Mouse (Mus musculus): ENCODE measurements around the gene Srebf1.

Gene Srebf1

DNA sequence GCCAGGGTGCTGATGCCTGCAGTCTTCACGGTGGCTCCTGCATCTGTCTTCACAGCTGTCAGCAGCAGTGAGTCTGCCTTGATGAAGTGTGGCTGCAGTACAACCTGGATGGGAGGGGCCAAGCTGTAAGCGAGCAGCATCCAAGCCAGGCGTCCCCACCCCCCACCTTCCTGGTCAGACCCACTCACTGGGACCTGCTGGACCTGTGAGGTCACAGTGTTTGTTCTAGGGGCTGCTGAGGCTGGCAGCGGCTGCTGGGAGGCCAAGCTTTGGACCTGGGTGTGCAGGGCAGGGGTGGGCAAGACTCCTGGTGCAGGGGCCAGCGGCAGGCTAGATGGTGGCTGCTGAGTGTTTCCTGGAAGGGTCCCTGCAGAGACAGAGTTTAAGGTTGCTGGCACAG is 16.2 kb downstream of the Srebf1 start:
- no peak for DNase-seq (ENCODE audit: low spot score in 2 of 2)

DNA sequence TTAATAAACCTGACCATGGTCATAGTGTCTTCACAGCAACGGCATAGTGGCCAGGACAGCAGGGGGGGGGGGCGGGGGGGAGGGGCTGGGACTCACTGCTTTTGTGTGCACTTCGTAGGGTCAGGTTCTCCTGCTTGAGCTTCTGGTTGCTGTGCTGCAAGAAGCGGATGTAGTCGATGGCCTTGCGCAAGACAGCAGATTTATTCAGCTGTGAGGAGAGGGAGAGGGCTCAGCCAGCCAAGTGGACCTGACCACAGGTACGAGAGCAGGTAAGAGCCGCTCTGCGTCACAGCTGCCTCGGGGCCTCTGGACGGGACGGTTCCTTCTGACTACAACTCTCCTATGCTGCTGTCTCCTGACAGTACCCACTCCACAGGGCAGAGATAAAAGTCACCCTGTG is 17.4 kb downstream of the Srebf1 start:
- no peak for DNase-seq (ENCODE audit: low spot score in 2 of 2)

DNA sequence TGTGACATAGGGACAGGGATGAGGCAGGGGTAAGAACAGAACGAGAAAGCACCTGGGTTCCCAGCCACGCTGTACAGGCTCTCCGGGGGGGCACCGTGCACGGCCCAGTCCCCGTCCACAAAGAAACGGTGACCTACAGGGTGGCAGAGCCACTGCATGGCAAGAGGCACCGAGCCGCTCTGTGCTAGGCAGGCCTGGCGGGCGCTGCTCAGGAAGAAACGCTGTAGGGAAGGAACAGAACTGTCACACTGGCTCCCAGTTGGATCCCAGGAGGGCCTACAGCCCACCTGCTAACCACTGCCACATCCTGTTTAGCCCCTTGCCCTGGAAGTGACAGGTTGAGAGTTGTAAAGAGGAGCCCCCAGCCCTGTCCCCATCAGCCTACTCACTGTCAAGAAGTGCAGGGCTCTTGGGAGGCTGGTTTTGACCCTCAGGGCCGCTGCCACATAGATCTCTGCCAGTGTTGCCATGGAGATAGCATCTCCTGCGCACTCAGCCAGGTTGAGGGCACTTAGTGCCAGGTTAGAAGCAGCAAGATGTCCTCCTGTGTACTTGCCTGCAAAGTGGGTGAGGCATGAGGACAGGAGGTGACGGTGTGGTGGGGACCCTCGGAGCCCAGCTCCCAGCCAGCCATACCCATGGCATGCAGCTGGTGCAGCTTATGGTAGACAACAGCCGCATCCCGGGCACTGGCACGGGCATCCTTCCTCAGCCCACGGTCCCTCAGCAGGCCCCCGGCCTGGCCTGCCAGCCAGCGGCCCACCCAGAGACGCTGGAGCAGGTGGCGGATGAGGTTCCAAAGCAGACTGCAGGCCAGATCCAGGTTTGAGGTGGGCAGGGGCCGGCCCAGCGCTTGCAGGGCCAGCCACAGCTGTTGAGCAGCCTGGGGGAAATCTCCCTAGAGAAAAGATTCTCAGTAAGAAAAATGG is 19.4 kb downstream of the Srebf1 start:
- no peak for DNase-seq (ENCODE audit: low spot score in 2 of 2)

DNA sequence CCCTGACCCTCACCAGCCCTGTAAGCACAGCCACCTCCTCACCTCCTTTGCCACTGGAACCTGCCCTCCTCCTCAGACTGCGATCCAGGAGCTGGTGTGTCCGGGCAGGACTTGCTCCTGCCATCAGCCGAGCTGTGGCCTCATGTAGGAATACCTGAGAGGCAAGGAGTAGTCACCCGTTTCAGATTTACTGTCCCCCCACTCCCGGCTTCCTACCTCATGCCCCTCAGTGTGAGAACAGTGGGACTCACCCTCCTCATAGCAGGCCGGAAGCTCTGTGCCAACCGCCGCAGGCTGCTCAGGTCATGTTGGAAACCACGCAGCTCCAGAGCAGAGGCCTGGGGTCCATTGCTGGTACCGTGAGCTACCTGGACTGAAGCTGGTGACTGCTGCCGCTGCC is 22.0 kb downstream of the Srebf1 start:
- no peak for DNase-seq (ENCODE audit: low spot score in 2 of 2)

DNA sequence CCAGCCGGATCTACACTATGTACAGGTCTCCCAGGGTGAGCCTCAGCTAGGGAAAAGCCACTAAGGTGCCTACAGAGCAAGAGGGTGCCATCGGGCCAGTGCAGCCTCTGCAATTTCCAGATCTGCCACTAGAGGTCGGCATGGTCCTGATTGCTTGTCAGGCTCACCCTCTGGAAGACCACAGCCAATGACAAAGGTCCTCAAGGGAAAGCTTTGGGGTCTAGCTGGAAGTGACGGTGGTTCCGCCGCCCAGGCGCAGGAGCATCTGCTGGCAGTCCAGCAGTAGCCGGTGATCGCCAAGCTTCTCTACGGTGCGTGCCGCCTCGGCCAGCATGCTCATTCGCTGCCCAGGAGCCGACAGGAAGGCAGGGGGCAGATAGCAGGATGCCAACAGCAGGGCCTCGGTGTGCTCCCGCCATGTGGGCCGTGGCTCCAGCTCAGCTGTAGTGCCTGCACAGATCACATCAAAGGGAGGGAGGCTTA is 22.6 kb downstream of the Srebf1 start:
- peak; percentile 85 to 95 for DNase-seq (ENCODE audit: low spot score in 2 of 2)

DNA sequence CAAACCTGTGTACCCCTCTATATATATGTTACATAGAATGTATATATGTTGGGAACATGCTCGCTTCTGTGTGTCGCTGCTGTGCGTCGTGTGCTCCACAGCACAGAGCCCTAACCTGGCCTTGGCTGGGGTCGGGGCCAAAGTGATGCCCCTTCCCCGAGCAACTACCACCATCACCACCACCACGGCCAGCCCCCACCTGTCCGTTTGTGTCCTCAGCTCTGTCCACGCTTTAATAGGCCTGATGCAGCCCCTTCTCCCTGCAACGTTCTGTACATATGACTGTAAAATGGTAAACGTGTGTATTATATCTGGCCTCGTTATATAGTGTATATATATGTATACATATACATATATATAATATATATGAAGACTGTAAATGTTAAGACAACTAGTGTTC is 23.7 kb downstream of the Srebf1 start:
- no peak for DNase-seq (ENCODE audit: low spot score in 2 of 2)

DNA sequence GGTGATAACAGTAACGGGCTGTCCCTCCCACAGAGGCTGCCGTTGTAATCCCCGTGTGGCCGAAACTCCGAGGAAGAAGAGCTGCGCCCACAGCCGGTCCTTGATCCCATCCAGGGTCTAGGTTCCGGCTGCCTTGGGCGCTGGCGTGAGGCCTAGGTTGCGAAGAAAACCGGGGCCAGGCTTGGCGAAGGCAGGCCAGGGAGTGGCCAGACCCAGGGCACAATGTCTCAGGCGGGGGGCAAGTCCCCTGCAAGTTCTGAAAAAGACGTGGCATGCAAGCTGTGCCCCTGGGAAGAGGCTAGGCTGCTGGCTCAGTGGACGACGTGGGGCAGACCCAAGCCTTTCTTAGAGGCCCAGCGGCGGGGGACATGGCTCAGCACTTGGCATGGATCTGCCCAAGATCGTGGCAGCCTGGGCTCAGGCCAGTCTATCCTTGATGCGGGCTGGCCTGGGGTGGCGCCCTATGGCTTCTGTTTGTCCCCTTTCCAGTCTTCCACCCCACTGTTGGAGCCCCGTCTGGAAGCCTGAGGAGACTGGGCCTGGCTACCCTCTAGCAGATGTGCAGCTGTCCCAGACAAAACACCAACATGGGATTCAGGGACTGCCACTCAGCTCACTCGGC is 24.3 kb downstream of the Srebf1 start:
- no peak for DNase-seq (ENCODE audit: low spot score in 2 of 2)

DNA sequence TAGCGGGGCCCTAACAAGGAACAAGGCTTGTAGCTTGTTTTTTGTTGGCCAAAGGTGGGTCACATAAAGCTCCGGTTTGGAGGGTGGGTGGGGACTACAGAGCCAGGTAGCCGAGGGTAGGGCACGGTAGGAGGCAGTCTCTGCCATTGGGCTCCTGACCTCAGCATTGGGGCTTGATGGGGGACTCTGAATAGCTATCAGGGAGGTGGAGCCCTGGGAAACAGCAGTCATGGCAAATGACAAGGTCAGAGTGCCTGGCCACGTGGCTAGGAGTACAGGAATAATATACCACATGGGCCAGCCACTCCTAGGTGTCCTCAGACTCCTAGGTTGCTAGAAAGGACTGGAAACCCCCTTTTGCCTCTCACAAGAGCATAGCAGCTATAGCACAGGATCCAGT is 26.0 kb downstream of the Srebf1 start:
- DNase-seq (ENCODE audit: low spot score in 2 of 2): no peak

DNA sequence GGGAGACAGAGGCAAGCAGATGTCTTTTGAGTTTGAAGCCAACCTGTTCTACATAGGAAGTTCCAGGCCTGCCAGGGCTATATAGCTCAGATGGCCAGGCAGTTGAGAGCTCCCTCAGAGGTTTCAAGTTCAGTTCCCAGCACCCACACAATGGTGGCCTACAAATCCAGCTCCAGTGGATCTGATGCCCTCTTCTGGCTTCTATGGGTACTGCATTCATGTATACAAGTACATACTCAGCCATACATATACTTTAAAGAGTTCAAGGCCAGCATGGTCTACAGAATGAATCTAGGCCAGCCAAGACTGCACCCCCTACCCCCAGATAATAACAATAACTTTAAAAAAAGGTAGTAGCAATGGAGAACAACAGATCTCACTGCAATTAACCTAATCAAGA is 27.3 kb downstream of the Srebf1 start:
- DNase-seq (ENCODE audit: low spot score in 2 of 2): peak in 1 of 2 experiments; percentile 64

DNA sequence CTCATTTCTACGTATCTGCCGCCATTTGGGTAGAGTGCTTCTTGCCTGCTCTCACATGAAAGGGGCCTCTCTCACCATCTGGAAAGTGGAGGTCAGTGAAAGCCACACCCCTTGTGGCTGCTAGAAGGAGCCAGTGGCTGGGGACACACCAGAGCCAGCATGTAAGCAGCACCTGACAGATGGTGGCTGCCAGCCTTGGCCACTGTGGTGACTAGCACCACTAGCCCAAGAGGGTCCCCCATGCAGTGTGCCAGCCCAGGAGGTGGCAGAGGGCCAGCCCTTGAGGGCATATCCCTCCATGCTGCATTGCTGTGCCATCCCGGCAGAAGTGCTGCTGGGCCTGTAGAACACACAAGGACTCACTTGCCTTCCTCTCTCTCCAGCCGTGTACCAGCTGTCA is 28.8 kb downstream of the Srebf1 start:
- DNase-seq (ENCODE audit: low spot score in 2 of 2): no peak

DNA sequence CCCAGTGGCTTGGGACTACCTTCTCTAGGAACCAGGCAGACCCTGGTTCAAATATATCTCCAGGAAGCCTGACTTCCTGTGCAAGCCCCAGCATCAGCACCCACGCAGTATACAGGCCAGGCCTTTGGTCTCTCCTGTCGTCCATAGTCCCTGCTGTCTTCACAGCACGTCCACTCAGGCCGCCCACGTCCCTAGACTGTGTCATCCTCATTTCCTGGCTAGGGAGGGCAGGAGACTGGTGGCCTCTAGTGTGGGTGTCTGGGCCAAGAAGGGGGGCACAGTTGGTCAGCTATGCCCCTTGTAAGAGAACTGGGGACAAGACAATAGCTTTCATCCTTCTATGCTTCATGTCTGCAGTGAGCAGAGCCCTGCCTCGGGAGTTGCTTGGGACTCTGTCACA is 29.8 kb downstream of the Srebf1 start:
- DNase-seq (ENCODE audit: low spot score in 2 of 2): no peak

DNA sequence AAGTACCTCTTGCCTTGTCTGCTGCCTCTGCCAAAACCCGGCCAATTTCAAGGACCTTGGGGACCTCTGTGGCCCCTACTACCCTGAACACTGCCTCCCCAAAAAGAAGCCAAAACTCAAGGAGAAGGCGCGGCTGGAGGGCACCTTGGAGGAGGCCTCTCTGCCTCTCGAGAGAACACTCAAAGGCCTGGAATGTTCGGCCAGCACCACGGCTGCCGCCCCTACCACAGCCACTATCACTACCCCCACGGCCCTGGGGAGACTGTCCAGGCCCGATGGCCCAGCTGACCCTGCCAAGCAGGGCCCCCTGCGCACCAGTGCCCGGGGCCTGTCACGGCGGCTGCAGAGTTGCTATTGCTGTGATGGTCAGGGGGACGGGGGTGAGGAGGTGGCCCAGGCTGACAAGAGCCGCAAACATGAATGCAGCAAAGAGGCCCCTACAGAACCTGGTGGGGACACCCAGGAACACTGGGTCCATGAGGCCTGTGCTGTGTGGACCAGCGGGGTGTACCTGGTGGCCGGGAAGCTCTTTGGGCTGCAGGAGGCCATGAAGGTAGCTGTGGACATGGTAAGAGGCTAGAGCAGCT is 32.2 kb downstream of the Srebf1 start:
- no peak for DNase-seq (ENCODE audit: low spot score in 2 of 2)

DNA sequence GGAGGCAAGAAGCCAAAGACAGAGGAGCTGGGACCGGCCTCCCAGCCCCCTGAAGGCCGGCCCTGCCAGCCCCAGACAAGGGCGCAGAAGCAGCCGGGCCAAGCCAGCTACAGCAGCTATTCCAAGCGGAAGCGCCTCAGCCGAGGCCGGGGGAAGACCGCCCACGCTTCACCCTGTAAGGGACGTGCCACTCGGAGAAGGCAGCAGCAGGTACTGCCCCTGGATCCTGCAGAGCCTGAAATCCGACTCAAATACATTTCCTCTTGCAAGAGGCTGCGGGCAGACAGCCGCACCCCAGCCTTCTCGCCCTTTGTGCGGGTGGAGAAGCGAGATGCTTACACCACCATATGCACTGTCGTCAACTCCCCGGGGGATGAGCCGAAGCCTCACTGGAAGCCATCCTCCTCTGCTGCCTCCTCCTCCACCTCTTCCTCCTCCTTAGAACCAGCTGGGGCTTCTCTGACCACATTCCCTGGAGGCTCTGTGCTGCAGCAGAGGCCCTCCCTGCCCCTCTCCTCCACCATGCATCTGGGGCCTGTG is 32.8 kb downstream of the Srebf1 start:
- no peak for DNase-seq (ENCODE audit: low spot score in 2 of 2)

DNA sequence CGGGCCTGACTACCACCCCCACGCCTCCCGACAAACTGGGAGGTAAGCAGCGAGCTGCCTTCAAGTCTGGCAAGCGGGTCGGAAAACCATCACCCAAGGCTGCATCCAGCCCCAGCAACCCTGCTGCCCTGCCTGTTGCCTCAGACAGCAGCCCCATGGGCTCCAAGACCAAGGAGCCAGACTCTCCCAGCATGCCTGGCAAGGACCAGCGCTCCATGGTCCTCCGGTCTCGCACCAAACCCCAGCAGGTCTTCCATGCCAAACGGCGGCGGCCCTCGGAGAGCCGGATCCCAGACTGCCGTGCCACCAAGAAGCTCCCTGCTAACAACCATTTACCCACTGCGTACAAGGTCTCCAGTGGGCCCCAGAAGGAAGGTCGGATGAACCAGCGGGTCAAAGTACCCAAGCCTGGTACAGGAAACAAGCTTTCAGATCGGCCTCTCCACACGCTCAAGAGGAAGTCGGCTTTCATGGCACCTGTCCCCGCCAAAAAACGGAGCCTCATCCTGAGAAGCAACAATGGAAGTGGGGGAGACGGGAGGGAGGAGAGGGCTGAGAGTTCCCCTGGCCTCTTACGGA is 34.0 kb downstream of the Srebf1 start:
- DNase-seq (ENCODE audit: low spot score in 2 of 2): peak in 1 of 2 experiments; percentile 44

DNA sequence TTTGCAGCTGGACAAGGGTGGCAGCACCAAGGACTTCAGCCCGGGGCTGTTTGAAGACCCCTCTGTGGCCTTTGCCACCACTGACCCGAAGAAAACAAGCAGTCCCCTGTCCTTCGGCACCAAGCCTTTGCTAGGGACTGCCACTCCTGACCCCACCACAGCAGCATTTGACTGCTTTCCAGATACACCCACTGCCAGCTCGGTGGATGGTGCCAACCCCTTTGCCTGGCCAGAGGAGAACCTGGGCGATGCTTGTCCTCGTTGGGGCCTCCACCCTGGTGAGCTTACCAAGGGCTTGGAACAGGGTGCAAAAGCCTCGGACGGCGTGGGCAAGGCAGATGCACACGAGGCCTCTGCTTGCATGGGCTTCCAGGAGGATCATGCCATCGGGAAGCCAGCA is 35.3 kb downstream of the Srebf1 start:
- no peak for DNase-seq (ENCODE audit: low spot score in 2 of 2)

DNA sequence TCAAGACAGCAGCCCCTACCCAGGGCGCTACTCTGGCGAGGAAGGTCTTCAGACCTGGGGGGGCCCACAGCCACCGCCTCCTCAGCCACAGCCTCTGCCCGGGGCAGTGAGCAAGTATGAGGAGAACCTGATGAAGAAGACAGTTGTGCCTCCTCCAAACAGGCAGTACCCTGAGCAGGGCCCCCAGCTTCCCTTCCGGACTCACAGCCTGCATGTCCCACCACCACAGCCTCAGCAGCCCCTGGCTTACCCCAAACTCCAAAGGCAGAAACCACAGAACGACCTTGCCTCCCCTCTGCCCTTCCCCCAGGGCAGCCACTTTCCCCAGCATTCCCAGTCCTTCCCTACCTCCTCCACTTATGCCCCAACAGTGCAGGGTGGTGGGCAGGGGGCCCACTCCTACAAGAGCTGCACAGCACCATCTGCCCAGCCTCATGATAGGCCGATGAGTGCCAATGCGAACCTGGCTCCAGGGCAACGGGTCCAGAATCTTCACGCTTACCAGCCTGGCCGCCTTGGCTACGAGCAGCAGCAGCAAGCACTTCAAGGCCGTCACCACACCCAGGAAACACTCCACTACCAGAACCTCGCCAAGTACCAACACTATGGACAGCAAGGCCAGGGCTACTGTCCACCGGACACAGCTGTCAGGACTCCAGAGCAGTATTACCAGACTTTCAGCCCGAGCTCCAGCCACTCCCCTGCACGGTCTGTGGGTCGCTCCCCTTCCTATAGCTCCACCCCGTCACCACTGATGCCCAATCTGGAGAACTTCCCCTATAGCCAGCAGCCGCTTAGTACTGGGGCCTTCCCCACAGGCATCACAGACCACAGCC is 36.8 kb downstream of the Srebf1 start:
- DNase-seq (ENCODE audit: low spot score in 2 of 2): peak; percentile 47 to 56

DNA sequence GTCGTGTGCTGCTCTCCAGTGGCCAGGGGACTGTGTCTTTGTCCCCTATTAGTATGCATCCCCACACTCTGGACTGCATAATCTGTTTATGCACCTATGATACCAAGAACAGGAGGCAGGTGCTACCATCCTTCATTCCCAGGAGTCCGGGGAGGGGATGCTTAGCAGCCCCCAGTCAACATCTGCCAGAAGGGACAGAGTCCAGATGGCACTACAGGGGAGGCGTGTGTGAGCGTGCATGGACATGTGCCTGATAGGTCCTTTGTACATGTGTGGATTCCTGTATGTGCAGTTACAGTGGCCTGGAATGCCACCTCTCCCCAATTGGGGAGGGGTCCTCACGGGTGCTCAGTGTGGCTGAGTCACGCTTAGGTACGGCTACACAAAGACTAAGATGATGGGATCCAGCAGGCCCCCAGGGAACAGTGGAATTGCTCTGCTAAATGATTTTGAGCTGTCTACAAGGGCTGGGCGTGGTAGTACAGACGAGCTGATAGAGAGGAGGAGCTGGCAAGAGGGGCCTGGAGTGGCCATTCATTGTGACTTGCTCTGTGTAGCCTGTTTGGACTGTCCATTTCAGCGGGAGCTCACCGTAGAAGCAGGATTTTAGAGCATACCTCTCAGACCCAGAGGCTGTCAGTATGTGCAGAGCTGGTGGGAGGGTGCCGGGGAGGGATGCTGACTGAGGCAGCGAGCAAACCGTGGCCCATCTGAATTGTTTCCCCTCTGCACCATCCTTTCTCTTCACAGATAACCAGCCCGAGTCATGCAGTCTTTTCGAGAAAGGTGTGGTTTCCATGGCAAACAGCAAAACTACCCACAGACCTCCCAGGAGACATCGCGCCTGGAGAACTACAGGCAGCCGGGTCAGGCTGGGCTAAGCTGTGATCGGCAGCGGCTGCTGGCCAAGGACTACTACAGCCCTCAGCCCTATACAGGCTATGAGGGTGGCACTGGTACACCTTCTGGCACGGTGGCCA is 37.7 kb downstream of the Srebf1 start:
- DNase-seq (ENCODE audit: low spot score in 2 of 2): no peak

DNA sequence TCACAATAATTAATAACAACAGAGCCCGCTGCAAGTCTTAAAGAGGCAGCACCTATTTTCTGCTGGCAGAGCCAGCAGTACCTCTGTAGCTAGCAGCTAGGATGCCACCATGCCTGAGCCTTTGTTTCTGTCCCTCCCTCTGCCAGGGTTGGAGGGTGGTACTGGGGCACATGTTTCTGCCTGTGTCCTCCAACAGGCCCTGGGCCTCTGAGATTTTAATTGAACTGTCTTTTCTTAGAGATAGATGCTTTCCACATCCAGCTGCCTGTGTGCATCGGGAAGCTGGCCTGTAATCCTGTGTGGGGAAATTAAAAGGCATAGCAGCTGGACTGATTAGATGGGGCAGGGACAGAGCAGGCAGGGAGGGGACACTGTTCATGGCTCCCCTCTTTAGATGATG is 39.6 kb downstream of the Srebf1 start:
- no peak for DNase-seq (ENCODE audit: low spot score in 2 of 2)

DNA sequence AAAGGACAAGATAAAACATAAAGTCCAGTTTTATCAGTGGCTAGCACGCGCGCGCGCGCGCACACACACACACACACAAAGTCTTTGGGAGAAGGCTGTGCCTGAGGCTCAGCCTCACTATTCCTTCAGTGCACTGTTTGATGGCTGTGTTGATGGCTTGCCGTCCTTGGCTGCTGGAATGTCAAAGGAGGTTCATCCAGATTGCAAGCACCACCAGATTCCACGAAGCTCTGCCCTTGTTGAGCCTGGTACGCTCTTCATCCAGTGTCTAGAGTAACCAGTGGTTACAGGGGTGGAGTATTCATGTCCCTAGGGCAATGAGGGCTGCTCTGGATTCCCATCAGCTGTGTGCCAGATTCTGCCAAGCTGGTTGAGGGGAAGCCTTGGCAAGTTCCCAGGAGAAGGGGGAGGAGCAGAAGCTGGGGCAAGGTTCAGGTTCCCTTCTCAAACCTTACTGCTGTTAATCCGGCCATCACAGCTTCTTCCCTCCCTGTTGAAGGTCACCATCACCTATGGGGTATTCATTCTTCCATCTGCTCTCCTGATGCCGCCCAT is 40.2 kb downstream of the Srebf1 start:
- DNase-seq (ENCODE audit: low spot score in 2 of 2): no peak

DNA sequence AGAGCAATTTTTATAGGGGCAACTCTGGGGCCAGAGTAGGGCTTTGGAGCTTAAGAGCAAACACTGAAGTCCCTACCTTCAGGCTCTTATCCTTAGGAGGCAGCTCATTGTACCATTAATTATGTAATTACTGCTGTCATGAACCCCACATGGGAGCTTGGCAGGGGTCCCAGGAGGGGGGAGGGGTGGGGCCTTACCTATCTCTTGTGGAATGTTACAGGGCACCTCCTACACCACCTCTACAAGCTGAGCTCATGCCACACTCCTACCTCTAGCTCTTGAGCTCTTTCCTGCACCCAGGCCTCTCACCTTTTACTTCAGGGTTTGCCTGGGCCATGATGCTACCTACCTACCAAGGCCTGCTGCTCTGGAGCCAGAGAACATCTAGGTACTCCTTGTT is 43.9 kb downstream of the Srebf1 start:
- no peak for DNase-seq (ENCODE audit: low spot score in 2 of 2)
